Mouse (Mus musculus) hindbrain, embryonic 14.5 days (tissue): ENCODE results near the gene Acss2. TPM values are rescaled to one million over a fixed set of nuclear protein-coding genes. Genes with fewer than 3 reads are reported as not detected.

Experiments used
- ATAC-seq: fragments of 200-750 bp; cut with Nextera tagmentation; 2 replicates; pipeline ENCODE4 v1.8.0; 2017; ENCODE audit warnings: moderate number of reproducible peaks, mild to moderate bottlenecking, moderate TSS enrichment, moderate library complexity; ENCODE audit not compliant: low FRiP score
- DNase-seq: peaks from one replicate; pipeline ENCODE4 v3.0.0-alpha.2; 2015; ENCODE audit warnings: low spot score
- H3K27ac ChIP-seq: fragments of 300-500 bp; sonication (generic); 2 replicates; pipeline ENCODE4 v1.5.1; 2014; ENCODE audit warnings: mild to moderate bottlenecking, moderate library complexity
- H3K27me3 ChIP-seq: fragments of 300-500 bp; sonication (generic); 2 replicates; pipeline ENCODE4 v1.6.1; 2014; ENCODE audit warnings: mild to moderate bottlenecking, low read length, mixed read lengths; ENCODE audit not compliant: control insufficient read depth, insufficient read depth
- H3K36me3 ChIP-seq: fragments of 300-500 bp; sonication (generic); replicated peaks from 2 replicates; pipeline ENCODE4 v1.6.1; 2014; ENCODE audit not compliant: control insufficient read depth, insufficient read depth
- H3K4me1 ChIP-seq: fragments of 300-500 bp; sonication (generic); replicated peaks from 2 replicates; pipeline ENCODE4 v1.6.1; 2014; ENCODE audit warnings: antibody characterized with exemption, low read length, mixed read lengths; ENCODE audit not compliant: control insufficient read depth, insufficient read depth
- H3K4me2 ChIP-seq: fragments of 300-500 bp; sonication (generic); replicated peaks from 2 replicates; pipeline ENCODE4 v1.6.1; 2014; ENCODE audit warnings: mild to moderate bottlenecking, moderate library complexity
- H3K4me3 ChIP-seq: fragments of 300-500 bp; sonication (generic); replicated peaks from 2 replicates; pipeline ENCODE4 v1.5.1; 2014; ENCODE audit warnings: mild to moderate bottlenecking, low read length
- H3K9ac ChIP-seq: fragments of 300-500 bp; sonication (generic); 2 replicates; pipeline ENCODE4 v1.6.1; 2014
- H3K9me3 ChIP-seq: fragments of 300-500 bp; sonication (generic); 2 replicates; pipeline ENCODE4 v1.6.1; 2016; ENCODE audit warnings: low read length; ENCODE audit not compliant: control insufficient read depth
- WGBS: fragments of 180-500 bp; shearing (Covaris S2); extraction: QIAGEN DNeasy Blood & Tissue Kit; methylation state at CpG from one replicate; pipeline ENCODE4 v1.1.7; 2014; 5-methylcytosine and 5-hydroxymethylcytosine counted together
- polyA plus RNA-seq: library from polyadenylated mRNA; unstranded; fragments of >200 nt; fragmentation: Nextera tagmentation; extraction: Ambion mirVana; gene quantifications from 2 replicates; pipeline ENCODE4 v1.2.1, GENCODE M21; 2014

The Acss2 gene
- polyA plus RNA-seq, 1 experiment from 2014 or later, result 25.3 TPM

DNA sequence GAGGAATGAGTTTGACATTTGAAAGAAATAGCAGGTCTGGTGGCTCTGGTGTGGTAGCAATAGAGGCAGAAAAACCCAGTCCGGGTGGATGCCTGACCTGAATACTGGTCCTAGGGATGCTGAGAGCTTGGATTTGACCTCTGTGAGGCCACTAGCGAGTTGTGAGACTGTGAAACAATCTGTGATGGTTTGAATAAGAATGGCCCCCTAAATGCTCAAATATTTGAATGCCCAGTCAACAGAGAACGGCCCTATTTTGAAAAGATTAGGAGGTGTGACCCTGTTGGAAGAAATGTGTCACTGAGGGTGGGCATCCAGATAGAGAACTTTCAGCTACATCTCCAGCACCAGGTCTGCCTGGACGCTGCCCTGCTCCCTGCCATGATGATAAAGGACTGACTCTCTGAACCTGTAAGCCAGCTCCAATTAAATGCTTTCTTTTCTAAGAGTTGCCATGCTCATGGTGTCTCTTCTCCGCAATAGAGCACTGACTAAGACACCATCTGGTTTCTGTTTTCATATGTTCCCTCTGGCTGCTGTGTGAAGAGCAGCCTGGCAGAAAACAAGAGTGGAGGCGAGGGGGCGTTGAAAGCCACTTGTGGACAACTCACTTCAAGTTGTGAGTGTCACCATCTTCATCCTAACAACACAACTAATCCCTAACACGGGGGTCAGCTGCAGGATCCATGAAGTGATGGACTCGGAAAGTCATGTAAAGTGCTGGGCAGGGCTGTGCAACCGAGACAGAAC lies 9.9 kb upstream of the Acss2 start:
- no peaks in the 10 kb centered on the region for H3K27me3 ChIP-seq
- H3K4me3 ChIP-seq, result no peak overlapping the region
- ATAC-seq (no peak), DNase-seq (no peak)
- no peaks in the 10 kb centered on the region for H3K9me3 ChIP-seq
- H3K4me2 ChIP-seq, result no peak overlapping the region
- H3K4me1 ChIP-seq, result peaks cover 6% of the 10 kb centered on the region
- no peak overlapping the region for H3K9ac ChIP-seq
- 80% methylated on average over 10 of the region's 10 CpGs for WGBS
- H3K36me3 ChIP-seq, result peaks cover 41% of the 10 kb centered on the region
- no peak overlapping the region for H3K27ac ChIP-seq

DNA sequence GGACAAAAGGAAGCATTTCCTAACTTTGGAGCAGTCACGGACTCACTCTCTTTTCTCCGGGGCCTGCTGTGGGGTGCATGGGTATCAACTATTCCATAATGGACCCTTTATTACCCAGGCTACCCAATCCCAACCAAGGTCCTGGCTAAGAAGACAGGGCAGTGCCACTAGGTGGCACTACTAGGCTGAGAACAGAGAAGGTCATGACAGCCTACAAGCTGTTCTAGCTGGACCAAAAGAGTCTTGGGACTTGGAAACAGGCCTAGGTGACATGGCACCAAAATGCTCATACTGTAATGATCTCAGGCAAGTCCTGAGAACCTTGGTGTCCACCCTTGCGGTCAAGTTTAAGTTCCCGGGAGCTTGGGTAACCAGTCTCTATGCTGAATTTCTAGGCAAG lies 5.3 kb upstream of the Acss2 start:
- peaks cover 28% of the 10 kb centered on the region for H3K4me1 ChIP-seq
- peak overlapping the region; percentile 75 for H3K4me2 ChIP-seq
- peak overlapping the region; percentile 89; the same call in 1 of the 2 replicates for H3K9ac ChIP-seq
- ATAC-seq, result no peak
- no peaks in the 10 kb centered on the region for H3K27me3 ChIP-seq
- no peak overlapping the region for H3K27ac ChIP-seq
- H3K36me3 ChIP-seq, result peaks cover 5% of the 10 kb centered on the region; the same call in 1 of the 2 replicates
- no peak for DNase-seq
- H3K9me3 ChIP-seq, result no peaks in the 10 kb centered on the region
- H3K4me3 ChIP-seq, result no peak overlapping the region
- WGBS, result 64% methylated on average over 4 of the region's 4 CpGs

DNA sequence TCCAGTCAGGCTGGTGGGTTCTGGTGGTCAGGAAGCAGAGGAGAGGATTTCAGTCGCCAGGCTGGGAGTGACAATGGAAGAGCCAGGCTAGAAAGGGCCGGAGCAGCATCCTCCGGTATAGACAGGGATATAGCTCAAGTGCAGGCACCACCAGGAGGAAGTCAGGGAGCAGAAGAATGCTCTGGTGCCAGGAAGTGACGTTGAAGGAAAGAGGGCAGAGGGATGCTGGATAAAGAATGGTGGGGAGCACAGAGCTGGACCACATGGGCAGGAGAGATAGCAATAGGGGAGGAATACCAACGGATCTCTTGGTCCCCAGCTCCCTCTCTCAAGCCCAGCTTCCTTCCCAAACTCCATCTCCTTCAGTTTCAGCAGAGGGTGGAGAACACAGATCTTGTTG lies 4.2 kb upstream of the Acss2 start:
- H3K36me3 ChIP-seq, result peaks cover 5% of the 10 kb centered on the region; the same call in 1 of the 2 replicates
- no peak overlapping the region for H3K27ac ChIP-seq
- peaks cover 29% of the 10 kb centered on the region for H3K4me1 ChIP-seq
- H3K4me2 ChIP-seq, result peak overlapping the region; percentile 75
- peak overlapping the region; percentile 70 for H3K4me3 ChIP-seq
- 64% methylated on average over 5 of the region's 5 CpGs for WGBS
- ATAC-seq (no peak), DNase-seq (no peak)
- H3K27me3 ChIP-seq, result no peaks in the 10 kb centered on the region
- no peaks in the 10 kb centered on the region for H3K9me3 ChIP-seq
- H3K9ac ChIP-seq, result peak overlapping the region; percentile 89

DNA sequence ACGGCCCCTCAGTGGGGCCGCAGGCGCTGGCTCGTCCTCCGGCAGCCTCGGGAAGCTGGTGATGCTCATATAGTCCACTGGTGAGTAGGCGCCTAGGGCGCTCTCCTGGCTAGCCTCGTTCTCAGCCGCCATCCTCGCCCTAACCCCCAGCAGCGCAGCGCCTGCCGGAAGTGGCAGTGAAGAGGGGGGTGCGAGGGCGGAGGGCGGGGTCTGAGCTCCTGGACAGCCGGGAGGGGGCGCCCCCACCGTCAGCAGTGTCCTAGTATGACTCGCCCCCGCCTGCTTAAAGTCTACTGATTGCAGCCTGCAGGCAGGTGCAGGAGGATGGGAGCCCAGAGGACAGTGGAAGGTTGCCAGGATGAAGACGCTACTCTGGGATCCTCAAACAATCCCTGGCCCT lies 3.1 kb upstream of the Acss2 start:
- Histone ChIP-seq H3K4me2 (peak overlapping the region; percentile 75), H3K36me3 (peaks cover 5% of the 10 kb centered on the region; the same call in 1 of the 2 replicates), H3K4me1 (peaks cover 35% of the 10 kb centered on the region), H3K9ac (peak overlapping the region; percentile 89), H3K4me3 (peak overlapping the region; percentile 70), H3K27me3 (no peaks in the 10 kb centered on the region), H3K9me3 (no peaks in the 10 kb centered on the region), H3K27ac (peak overlapping the region; percentile 79)
- DNase-seq (peak; percentile 75), ATAC-seq (peak; percentile 42; the same call in 1 of the 2 replicates)
- 2% methylated on average over 22 of the region's 23 CpGs for WGBS

DNA sequence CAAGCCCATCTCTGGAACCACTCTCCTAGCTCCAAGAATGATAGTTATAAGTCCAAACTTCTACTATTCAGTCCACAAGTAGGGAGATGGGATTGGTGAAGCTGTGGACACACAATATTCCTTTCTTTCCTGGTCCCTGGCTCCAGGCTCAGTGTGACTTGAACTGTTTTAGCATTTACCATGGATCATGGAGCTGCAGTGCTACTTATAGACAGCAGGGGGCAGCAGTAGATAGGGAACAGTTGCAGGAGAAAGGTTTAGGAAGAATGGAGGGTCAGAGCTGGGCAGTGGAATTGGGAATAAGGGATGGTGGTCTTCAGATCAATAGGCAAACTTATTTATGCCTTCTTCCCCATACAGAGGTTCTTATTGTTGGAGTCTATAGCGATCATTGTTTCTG lies 1.8 kb upstream of the Acss2 start:
- Histone ChIP-seq H3K9ac (no peak overlapping the region), H3K36me3 (0 out of 2 replicates have a peak, but pooled peaks cover 5% of the 10 kb centered on the region), H3K27me3 (no peaks in the 10 kb centered on the region), H3K4me2 (no peak overlapping the region), H3K9me3 (no peaks in the 10 kb centered on the region), H3K4me1 (peaks cover 35% of the 10 kb centered on the region), H3K27ac (no peak overlapping the region), H3K4me3 (no peak overlapping the region)
- DNase-seq (peak; percentile 85), ATAC-seq (no peak)
- 10% methylated on average over 1 of the region's 1 CpGs for WGBS

DNA sequence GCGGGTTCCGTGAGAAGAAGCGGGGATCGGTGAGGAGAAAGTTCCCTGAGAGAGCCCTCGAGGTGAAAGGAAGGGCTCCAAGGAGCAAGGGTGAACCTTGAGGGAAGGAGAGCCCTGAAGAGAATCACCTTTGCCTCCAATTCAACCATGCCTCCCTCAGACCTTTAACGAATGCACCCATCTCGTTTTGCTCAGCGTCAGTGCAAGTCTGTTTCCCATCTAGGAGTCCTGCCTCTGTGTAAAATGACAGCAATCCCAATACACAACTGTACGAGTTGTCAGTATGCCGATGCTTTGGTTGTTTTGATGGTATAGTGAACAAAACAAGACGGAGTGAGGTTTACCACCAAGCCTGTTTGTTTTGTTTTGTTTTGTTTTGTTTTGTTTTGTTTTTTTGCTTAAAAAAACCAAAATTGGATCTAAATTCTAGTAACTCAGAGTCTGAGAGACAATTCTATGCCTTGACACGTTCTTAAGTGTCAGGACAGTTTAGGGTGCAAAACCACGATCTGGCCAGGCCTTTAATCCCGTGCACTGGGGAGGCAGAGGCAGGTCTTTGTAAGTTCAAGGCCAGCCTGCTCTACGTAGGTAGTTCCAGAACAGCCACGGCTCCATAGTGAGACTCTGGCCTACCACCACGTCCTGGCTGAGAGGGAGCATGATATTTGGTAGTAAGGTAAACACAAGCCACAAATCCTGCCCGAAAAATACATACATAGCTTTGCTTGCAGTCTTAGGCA lies 953 bp downstream of the Acss2 start:
- 0 out of 2 replicates have a peak overlapping the region, but pooled peaks have one; percentile 62 for H3K27ac ChIP-seq

DNA sequence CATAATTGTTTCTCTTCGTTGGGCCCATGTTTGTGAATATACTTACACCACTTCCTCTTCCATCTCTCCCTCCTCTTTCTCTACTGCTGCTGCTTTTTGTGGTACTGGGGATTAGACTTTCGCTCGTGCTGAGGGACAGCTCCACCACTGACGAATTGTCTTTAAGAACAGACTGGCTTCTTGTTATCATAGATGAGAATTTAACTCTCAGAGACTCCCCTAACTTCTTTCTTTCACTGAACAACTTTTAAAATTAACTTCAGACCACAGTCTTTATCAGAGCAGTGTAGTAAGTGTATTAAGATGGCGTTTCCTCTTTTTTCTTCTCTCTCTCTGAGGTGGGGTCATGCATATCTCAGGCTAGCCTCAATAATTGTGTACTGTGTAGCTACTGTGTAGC lies 6.0 kb downstream of the Acss2 start:
- H3K4me2 ChIP-seq, result no peak overlapping the region
- 68% methylated on average over 5 of the region's 5 CpGs for WGBS
- H3K9me3 ChIP-seq, result no peaks in the 10 kb centered on the region
- H3K4me1 ChIP-seq, result peaks cover 4% of the 10 kb centered on the region
- H3K4me3 ChIP-seq, result no peak overlapping the region
- DNase-seq, result no peak
- no peak overlapping the region for H3K9ac ChIP-seq
- no peaks in the 10 kb centered on the region for H3K36me3 ChIP-seq
- H3K27me3 ChIP-seq, result no peaks in the 10 kb centered on the region
- no peak overlapping the region for H3K27ac ChIP-seq
- ATAC-seq, result no peak

More for the DNA sequence above, 953 bp downstream of the Acss2 start:
- no peaks in the 10 kb centered on the region for H3K9me3 ChIP-seq
- H3K27me3 ChIP-seq, result no peaks in the 10 kb centered on the region
- peak overlapping the region; percentile 71 for H3K4me2 ChIP-seq
- H3K4me3 ChIP-seq, result peak overlapping the region; percentile 58
- H3K4me1 ChIP-seq, result peaks cover 21% of the 10 kb centered on the region
- H3K36me3 ChIP-seq, result no peaks in the 10 kb centered on the region
- WGBS, result 28% methylated on average over 18 of the region's 18 CpGs
- no peak for DNase-seq
- peak overlapping the region; percentile 54 for H3K9ac ChIP-seq
- no peak for ATAC-seq

DNA sequence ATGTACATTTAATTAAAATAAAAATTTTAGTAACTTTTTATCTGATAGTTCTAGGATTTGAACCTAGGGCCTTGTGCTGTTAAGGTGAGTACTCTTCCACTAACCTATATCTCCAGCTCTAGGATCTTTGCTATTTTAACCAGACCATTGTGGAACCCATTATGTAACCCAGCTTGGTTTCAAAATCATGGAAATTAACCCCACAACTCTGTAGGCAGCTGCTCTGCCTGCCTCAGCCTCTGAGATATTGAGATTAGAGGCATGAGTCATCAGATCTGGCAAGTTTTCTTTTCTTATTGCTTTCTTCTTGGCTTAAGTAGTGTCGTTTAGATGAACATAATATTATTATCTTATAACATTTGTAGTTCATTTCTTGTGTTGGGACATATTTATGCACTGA lies 6.6 kb downstream of the Acss2 start:
- WGBS, result 76% methylated on average over 1 of the region's 1 CpGs
- Histone ChIP-seq H3K4me1 (no peaks in the 10 kb centered on the region), H3K4me2 (no peak overlapping the region), H3K4me3 (no peak overlapping the region), H3K9ac (no peak overlapping the region), H3K9me3 (no peaks in the 10 kb centered on the region), H3K27ac (no peak overlapping the region), H3K36me3 (no peaks in the 10 kb centered on the region), H3K27me3 (no peaks in the 10 kb centered on the region)
- DNase-seq, result no peak
- ATAC-seq, result no peak

DNA sequence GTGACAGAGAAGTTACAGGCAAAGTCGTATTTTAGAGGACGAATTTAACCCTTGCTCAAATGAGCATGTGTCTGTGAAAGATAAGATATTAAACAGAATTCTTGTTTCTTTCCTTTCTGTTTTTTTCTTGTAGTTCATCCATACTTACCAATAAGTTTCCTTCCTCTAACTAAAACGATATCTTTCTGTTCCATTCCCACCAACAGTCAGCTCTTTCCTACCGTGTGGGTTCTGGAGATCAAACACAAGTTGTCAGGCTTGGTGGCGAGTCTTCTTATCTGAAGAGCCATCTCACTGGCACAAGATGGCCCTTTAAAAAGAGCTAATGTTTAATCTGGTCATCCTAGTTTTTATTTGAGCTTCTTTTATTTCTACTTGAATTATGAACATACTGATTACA lies 9.6 kb downstream of the Acss2 start:
- Histone ChIP-seq H3K27me3 (no peaks in the 10 kb centered on the region), H3K9ac (no peak overlapping the region), H3K9me3 (no peaks in the 10 kb centered on the region), H3K4me3 (no peak overlapping the region), H3K4me2 (no peak overlapping the region), H3K27ac (no peak overlapping the region), H3K36me3 (no peaks in the 10 kb centered on the region), H3K4me1 (no peaks in the 10 kb centered on the region)
- DNase-seq, result no peak
- 83% methylated on average over 5 of the region's 5 CpGs for WGBS
- no peak for ATAC-seq
